Mouse (Mus musculus): ENCODE measurements around the gene Meis1.

The Meis1 gene

DNA sequence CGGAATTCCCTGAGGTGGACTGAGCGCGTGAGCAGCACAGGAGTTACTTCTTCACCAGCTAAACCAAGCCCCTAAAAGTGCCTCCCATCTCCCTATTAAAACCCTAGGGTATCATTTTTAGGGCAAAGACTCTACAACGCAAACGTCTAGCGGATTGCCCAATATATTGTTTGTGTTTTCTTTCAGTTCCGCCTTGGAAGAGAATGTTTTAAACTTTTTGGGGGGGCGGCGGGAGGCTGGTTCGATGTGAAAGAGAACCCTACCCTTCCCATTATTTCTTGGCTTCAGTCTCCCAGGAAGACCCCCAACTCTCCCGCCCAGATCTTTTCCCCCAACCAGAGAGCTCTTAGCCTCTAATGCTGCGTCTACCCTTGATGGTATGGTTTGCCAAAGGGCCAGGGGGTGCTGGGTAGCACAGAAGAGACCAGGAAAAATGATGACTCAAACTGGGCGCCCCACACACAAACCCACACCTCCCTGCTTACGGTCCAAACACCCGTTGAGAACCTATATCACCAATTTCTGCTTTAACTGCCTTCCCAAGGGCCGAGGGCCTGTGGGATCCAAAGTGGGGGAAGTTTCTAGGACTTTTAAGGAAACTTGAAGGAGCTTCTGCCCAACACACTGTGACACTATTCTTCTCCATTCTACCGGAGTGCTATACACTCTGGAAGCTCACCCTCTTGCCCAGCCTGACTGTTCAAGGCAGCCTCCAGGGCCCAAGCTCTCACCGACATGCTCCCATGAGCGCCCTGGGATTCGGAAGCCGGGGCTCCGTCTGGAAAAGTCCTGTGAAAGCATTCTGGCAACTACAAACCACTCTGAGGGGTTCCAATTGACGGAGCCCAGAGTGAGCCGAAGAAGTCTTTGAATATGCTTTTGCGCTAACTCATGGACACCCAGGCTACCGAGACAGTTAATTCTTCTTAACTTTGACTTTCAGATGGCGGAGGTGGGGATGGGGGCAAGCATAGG is 142.6 kb downstream of the Meis1 start:
- DNase-seq (ENCODE audit: low spot score): no peak

DNA sequence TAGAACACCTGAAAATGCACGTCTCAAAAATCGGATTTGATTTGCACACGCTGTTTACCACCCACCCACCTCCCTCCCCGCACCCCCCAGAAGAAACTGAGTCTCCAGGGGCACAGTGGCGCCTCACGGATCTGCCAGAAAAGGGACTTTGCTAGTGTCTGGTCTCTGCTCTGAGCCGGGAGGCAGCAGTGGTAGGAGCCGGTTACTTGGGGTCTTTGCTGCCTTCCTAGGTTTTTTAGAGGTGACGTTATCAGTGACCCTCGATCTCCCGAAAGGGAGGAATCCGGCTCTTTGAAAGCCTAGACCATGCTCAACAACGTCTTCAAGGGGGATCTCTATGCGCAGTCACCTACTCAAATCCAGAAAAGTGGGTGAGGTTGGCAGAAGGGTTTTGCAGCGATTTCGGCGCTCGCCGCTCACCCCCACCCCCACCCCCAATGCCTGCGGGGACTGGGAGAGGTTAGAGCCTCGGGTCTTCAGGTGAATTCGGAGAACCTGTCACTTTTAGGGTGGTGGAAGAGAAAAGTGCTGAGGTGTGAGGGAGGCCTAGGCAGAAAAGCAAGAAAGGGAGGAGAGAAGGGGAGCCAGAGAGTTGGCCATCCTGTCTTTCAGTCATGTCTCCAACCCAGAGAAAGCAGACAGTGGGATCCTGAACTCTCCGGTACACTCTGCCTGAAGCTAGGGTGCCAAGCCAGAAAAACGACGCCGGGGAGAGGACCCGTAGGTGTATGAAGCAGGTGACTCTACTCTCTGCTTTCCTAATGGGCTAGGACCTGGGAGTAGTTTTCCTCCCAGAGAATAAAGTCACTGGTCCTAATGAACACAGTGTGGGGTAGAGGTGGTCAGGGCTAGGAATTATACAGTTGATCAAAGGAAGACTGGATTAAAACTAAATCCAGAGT is 143.5 kb downstream of the Meis1 start:
- no peak for DNase-seq (ENCODE audit: low spot score)

DNA sequence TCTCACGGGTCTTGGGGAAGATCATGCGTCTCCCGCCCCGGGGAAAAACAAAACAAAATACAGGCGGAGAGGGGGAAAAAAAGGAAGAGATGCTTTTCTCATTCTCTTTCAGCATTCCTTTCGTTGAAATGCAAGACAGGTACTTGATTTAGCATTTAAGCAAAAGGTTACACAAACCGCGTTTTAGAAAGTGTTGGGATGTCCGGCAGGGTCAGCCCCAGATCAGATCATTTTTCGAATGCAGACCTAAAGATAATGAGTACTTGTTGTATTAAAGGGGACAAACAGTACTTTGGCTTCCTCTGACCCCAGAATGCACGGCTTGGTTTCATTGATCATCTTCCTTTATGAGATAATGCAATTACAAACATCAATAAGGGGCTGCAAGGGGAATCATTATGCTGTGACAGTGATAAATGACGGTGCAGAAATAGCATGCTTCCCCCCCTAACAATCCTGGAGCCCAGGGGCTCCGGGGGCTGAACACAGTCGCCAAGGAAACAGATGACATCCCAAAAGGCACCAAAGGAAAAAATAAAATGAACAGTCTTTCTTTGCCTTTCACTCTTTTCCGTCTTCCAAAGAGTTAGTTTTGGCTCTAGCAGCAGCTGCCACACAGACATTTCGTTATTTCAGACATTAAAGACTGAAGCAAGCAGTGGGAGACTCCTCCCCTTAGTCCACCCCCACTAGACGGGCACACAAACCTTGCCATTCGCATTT is 144.3 kb downstream of the Meis1 start:
- no peak for DNase-seq (ENCODE audit: low spot score)

DNA sequence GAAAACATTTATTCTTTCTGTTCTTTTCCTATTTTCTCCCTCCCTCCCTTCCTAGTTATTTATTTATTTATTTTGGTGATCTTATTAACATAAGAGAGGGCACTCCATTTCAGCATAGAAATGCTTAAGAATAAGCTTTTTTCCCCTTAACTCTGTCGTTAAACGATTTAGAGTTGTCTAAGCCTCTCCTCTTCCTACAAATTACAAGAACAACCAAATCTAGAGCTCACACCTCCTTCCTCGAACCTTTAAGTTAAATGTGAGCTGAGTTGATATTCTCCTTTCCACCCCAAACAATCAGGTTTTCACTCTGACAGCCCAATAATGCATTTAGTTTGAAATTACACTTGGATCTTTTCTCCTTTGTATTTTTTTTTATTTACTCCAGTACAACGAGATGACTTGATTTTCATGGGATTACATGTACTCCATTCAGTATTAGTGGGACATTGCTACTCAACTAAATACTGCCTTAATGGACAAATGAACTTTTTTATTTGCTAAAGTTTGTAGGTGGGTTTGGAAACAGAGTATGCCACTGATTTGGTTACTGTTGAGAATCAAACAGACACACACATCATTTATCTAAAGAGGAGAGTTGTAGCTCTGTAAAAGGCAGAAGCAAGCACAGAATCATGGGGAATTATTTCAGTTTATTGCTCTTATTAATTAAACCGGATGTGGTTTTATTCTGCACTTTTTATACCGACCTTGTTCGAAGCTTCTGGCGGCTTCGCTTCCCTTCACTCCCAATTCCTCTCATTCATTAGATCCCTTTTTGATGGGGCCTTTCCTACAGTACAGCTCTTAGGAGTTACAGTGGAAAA is 145.1 kb downstream of the Meis1 start:
- DNase-seq (ENCODE audit: low spot score): no peak

DNA sequence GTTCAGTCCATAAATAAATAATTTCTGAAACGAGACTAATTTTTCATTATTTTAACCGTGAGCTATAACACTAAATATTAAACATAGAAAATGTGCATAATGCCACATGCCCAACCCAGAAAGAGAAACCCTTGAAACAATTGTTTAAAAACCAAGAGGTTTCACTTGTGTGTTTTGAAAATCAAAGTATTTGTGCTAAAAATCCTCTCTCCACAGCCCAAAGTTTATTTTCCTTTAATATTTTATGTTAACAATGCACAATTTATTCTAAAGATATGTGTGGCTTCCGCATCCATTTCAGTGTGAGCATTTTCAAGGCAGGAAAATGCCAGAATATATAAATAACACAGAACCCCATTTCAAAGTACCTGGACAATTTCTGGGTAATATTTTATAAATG is 146.0 kb downstream of the Meis1 start:
- DNase-seq (ENCODE audit: low spot score): no peak

DNA sequence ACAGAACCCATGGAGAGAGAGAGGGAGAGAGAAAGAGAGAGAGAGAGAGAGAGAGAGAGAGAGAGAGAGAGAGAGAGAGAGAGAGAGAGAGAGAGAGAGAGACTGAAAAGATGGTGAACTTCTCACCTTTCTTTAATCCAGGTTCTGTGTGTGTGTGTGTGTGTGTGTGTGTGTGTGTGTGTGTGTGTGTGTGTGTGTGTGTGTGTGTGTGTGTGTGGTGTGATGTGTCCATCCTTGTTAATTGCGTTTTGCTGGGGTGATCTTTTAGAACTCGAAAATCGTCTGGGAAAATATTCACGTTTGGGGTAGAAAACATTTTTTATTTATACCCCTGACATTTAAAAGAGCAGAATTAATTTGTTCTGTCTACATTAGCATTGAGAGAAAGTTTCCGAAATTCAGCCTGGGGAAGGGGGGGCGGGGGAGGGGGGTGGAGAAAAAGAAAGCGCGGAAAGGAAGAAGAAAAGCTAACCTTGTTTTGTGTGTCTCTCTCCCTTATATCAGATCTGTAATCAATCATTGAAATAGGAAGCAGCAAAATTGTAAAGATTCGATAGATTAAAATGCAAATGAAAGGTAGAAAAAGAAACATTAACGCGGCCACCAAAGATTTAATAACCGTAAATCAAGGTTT is 146.6 kb downstream of the Meis1 start:
- no peak for DNase-seq (ENCODE audit: low spot score)

DNA sequence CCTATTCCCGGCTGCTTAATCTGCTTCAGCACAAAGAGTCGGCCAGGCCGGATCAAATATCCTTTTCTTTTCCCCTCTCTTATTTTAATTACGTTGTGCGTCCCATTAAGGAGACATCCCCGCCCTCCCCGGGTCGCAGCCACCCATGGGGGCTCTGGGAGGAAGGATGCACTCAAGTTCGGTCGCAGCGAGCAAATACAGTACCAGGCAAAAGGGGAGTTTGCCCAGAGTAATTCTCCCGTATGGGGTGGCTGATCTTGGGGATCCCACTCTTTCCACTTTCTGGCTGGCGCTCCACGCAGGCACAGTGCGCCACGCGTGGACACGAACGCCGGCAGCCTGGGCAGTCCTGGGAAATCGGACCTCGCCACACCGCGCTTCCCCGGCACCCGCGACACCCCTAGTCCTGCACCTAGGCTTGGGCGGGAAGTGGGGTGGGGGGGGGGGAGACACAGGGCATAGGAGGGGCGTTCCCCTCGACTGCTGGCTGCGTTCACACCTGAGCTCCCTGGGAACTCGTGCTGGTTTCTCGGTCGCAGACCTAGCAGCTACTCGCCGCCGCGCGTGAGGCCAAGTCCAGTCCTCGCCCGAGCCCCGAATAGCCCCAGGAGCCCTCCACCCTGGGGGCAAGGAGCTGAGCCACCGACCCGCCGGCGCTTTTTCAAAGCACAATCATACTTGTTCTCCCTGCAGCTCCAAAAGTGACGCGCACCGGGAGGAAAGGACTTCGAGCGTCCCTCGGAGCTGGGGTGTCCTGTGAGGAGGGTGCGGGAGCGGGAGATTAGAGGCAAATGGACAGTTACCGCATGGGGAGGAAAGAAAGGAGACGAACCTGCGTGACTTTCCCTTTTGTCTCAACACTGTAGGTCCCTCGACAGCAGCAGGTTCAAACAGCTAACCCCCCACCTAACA is 147.4 kb downstream of the Meis1 start:
- no peak for DNase-seq (ENCODE audit: low spot score)

DNA sequence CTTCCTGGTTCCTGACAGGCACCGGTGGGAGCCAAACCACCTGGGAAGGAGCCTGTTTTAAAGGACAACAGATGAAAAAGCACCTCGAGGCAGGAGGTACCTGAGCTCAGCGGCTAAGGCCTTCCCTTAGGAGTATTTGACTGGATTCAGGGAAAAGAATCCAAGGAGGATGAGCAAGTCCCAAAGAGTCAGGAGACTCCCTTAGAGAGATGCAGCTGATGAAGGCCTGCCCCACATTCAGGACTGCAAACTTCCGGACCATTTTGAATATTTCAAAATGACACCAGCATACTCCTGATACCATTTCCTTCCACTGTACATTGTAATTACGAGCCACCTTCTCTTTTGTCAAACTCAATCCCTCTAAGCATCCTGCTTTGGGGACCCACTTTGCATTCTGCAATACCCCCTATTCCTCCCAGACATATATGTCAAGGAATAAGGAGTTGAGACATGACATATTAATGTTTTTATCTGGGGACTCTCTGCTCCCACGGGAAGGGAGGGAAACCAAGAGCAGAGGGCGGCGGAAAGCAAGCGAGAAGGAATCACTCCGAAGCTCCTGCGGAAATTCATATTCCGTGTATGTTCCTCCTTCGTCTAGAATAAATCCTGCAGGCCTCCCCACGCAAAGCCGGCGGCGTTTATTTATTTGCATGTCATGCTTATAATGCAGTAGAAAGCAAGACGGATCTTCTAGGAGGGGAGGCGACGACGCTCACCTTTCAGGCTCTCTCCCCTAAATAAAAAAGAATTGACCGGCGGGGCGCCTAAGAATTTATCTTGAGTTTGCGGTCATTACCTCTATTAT is 148.5 kb downstream of the Meis1 start:
- no peak for DNase-seq (ENCODE audit: low spot score)

DNA sequence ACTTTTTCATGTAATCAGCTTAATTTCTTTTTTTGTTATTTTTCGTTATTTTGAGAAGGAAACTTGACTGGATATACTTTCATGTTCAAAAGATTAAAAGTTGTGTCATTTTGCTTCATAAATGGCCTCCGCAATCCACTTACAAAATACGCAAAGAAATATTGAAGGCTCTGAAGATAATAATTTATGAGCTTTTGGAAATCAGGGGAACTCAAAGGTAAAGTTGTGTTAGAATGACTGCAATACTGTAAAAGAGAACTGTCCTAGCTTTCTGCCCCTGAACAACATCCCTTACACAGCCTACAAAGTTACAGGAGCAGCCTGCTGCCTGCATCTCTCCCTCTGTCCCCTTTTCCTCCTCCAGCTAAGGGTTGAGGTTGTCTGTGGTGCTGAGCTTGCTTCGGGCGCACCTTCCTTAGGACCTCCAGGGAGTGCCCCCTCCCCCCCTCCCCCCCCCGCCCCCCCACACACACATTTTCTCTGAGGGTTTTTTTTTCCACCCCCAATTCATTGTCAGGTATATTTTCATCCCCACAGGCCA is 149.3 kb downstream of the Meis1 start:
- no peak for DNase-seq (ENCODE audit: low spot score)

DNA sequence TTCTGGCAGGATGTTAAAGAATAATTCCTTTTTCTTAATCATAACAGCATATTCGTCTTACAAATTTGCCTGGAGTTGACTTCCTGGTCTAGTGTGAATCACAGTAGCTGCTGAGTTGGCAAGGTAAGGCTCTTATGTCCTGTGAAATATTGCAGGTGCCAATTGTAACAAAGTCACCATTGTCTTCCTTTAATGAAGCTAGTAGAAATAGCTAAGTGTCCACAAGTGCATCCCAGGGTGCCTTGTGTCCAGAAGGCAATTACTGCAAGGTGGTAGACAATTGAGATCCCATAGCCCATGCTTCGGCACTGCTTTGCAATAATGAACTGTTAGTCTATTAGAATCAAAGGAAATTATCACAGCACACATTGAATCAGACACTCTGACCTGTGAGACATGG is 151.1 kb downstream of the Meis1 start:
- no peak for DNase-seq (ENCODE audit: low spot score)

DNA sequence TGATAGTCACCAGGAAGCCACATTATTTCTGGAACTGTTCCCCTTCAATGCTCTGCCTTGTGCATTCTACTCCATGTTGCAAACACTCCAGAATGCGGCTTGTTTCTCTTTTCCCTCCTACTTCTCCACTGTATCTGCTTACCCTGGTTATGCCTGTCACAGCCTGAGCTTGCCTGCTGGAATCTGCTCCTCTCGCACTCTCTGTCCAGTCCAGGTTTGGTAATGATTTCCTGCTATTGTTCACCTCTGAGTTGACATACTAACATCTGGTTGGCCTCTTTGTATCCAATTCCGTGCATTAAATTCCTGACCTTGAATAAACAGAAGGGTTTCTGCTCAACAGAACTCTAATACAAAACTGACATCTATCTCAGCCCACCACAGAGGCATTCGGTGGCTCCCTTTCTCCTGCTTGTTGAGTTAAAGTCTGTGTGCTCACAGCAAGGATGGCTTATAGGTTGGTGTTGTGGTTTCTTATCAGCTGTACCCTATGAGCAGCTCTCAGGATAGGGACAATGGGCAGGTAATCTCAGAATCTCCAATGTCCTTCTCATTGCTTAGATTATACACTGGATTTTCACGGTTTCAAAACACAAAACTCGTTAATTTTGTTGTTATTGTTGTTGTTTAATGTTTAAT is 152.5 kb downstream of the Meis1 start:
- no peak for DNase-seq (ENCODE audit: low spot score)

DNA sequence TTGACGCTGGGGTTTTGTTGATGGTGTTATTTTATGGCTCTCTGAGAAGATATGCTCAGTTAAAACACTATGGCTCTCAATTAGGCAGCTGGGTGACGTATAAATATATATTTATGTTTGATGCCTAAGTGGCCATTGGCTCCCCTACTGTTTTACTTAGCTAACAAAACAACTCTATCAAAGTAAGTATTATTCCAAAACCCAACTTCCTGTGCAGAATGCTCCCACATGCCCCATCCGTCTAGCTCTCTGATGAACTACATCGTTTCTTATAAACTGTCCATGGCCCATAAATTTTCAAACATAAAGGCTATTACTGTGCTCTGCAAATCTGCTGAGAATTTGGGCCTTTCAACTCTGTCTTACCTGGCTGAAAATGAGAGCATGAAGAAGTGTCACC is 168.0 kb downstream of the Meis1 start:
- no peak for DNase-seq (ENCODE audit: low spot score)

DNA sequence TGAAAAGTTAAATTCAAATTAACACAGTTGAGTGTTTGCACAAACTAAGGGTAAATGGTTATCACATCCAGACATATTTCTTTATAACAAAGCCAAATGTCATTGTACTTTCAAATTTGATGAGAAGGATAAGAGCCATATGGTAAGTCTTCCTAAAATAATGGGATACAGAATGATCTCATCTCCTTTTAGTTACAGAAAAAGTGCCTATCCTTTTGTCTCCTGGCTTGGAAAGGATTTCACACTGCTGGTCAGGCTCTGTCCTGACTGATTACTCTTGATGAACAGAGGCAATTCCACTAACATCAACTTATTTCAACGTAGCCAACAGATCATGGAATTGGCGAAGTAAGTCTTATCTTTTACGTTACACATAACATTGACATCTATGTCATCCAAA is 171.1 kb downstream of the Meis1 start:
- no peak for DNase-seq (ENCODE audit: low spot score)

DNA sequence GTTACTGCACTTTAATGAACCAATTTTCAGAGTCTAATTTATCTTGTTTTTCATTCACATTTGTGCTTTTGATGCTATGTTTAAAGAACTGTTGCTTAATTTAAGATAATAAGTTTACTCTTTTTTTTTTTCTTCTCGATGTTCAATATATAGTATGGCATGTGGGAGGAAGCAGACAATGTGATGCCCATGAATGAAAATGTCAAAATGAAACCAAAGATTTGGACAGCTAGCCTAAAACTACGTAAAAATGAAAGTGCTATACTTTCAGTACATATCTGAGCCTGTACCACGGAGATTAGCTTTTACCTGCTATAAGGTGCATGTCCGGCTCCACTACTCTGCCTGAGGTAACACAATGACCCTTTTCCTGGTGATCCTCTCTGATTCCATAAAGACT is 172.3 kb downstream of the Meis1 start:
- no peak for DNase-seq (ENCODE audit: low spot score)

DNA sequence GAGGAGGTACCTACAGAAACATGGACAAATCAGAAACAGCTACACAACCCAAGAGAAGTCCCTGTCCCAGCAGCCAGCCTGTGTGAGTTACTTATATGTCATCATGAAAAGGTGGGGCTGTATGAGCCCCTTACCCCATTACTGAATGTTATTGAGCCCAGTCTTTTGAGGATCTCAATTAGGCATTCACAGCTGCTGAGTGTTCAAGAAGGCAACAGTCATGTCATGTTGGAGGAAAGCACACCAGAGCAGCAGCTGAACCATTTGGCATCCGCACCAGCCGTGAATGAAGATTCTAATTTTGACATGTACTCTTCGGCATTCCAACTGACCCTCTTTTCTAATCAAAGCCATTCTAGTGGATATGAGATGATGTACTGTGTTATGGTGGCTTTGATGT is 172.9 kb downstream of the Meis1 start:
- DNase-seq (ENCODE audit: low spot score): no peak

DNA sequence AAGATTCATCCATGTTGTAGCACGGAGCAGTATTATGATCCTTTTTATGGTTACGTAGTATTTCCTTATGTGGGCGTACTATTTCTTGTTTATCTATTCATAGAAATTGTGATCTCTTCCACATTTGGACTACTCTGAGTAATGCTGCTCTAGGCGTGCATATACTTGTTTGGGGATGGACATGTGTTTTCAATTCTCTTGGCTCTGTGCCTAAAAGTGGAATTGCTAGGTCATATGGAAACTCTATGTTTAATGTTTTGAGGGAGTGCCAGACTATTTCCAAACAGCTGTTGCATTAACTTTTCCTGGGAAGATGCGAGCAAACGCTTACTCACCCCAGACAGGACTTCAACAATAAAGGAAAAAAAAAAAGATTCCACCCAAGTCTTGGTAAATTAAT is 173.3 kb downstream of the Meis1 start:
- no peak for DNase-seq (ENCODE audit: low spot score)

DNA sequence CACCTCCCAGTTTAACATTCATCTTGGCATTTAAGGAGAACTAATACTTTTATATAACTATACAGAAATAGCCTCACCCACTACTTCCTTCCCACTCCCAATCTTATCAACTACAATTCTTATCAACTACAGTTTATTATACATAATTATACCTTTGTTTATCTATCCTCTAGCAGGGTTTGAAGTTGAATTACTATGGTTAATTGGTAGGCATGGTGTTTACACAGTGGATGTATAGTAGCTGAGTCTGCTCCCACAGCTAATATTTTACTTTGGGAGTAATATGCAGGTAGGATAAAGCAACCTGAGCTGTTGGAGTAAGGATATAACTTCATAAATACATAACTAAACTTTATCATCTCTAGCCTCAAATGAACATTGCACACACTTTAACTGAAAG is 188.7 kb downstream of the Meis1 start:
- no peak for DNase-seq (ENCODE audit: low spot score)
